Mouse (Mus musculus): ENCODE measurements at regions not wholly inside any gene's neighbourhood (a gene's known extent, or its start where the extent isn't known, plus 50 kb on each side); places are given as distances from the start of the nearest gene placed in this dataset.

GRCm38 (mm10) chr15:42768396-42768795 lies 2634.2 kb downstream of the 9330182O14Rik start:
- DNase-seq, result no peak

GRCm38 (mm10) chr15:42779903-42780302 lies 2645.7 kb downstream of the 9330182O14Rik start:
- DNase-seq, result no peak

- DNase-seq, result no peak
Observed at GRCm38 (mm10) chr15:42801217-42801616, 2667.1 kb downstream of the 9330182O14Rik start.

GRCm38 (mm10) chr15:42810871-42811490 lies 2676.8 kb downstream of the 9330182O14Rik start:
- no peak for DNase-seq

- no peak for DNase-seq
Observed at GRCm38 (mm10) chr15:42815026-42815724, 2681.0 kb downstream of the 9330182O14Rik start.

- DNase-seq, result no peak
Observed at GRCm38 (mm10) chr15:42838839-42839238, 2704.7 kb downstream of the 9330182O14Rik start.

GRCm38 (mm10) chr15:42850003-42850402 lies 2715.8 kb downstream of the 9330182O14Rik start:
- DNase-seq, result no peak

GRCm38 (mm10) chr15:42872491-42872890 lies 2738.3 kb downstream of the 9330182O14Rik start:
- DNase-seq, result no peak

GRCm38 (mm10) chr15:42894611-42895010 lies 2760.4 kb downstream of the 9330182O14Rik start:
- no peak for DNase-seq

GRCm38 (mm10) chr15:42900056-42900455 lies 2765.9 kb downstream of the 9330182O14Rik start:
- DNase-seq, result no peak

- DNase-seq, result no peak
Observed at GRCm38 (mm10) chr15:42901782-42902181, 2767.6 kb downstream of the 9330182O14Rik start.

GRCm38 (mm10) chr15:42911357-42911756 lies 2777.2 kb downstream of the 9330182O14Rik start:
- DNase-seq, result no peak

GRCm38 (mm10) chr15:42912880-42913279 lies 2778.7 kb downstream of the 9330182O14Rik start:
- DNase-seq, result no peak

GRCm38 (mm10) chr15:42913285-42913684 lies 2779.1 kb downstream of the 9330182O14Rik start:
- DNase-seq, result no peak

- DNase-seq, result peak; percentile 76
Observed at GRCm38 (mm10) chr15:42914099-42914498, 2779.9 kb downstream of the 9330182O14Rik start.

- DNase-seq, result no peak
Observed at GRCm38 (mm10) chr15:42915195-42915594, 2781.0 kb downstream of the 9330182O14Rik start.

GRCm38 (mm10) chr15:42921618-42922017 lies 2787.5 kb downstream of the 9330182O14Rik start:
- DNase-seq, result no peak

- DNase-seq, result no peak
Observed at GRCm38 (mm10) chr15:42928331-42928730, 2794.2 kb downstream of the 9330182O14Rik start.

GRCm38 (mm10) chr15:42944610-42945009 lies 2810.4 kb downstream of the 9330182O14Rik start:
- DNase-seq, result no peak

GRCm38 (mm10) chr15:42955167-42955566 lies 2821.0 kb downstream of the 9330182O14Rik start:
- no peak for DNase-seq

- peak; percentile 58 for DNase-seq
Observed at GRCm38 (mm10) chr15:42962747-42963338, 2828.7 kb downstream of the 9330182O14Rik start.

GRCm38 (mm10) chr15:42965314-42965713 lies 2831.1 kb downstream of the 9330182O14Rik start:
- no peak for DNase-seq

Data from kidney, postnatal 10 days (tissue).